Mouse (Mus musculus) liver, embryonic 14.5 days (tissue): ENCODE data around the gene Snx21.

ENCODE experiments used
- CTCF ChIP-seq: IDR thresholded peaks from 2 replicates; pipeline ENCODE4 v1.5.1; 2016; ENCODE audit warnings: antibody characterized with exemption, low read depth, control low read depth
- EP300 ChIP-seq: IDR thresholded peaks from 2 replicates; pipeline ENCODE4 v1.6.1; 2016; ENCODE audit warnings: antibody characterized with exemption, low read depth

DNA sequence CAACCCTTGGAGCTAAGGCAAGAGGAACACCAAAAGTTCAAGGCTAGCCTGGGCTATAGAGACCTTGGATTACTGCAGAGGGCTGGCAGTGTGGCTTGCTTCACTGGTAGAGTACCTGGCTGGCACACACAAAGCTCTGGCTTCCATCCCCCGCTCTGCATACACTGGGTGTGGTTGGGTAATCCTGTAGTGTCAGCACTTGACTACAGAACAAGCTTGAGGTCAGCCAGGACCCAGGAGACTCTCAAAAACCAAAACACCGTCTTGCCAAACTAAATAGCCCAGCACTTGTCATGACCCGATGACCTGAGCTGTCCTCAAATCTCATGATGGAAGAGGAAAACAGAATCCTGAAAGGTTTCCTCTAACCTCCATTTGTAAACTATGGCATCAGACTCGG lies 4.8 kb downstream of the Snx21 start:
- no peak for TF ChIP-seq CTCF
- TF ChIP-seq EP300, result no peak
